Mouse (Mus musculus): ENCODE results near the gene Lrrc43.

- TF ChIP-seq CTCF (IDR thresholded peaks at IDR 0.05) = no peak
- no peak for TF ChIP-seq EP300 (IDR thresholded peaks at IDR 0.05)
These were observed 27.7 kb upstream of the Lrrc43 start for GRCm38 (mm10) chr5:123461420-123461819.

All from lung, postnatal 0 days (tissue).